Mouse (Mus musculus): ENCODE results near the gene Myo6. TPM values are rescaled to one million over a fixed set of nuclear protein-coding genes. Genes with fewer than 3 reads are reported as not detected.

Myo6 gene
- polyA plus RNA-seq, 1 experiment from 2014 or later: 8.8 TPM

GRCm38 (mm10) chr9:80188324-80188893 lies 23.6 kb downstream of the Myo6 start:
- H3K36me3 ChIP-seq: no peaks in the 10 kb centered on the region
- H3K9me3 ChIP-seq: no peaks in the 10 kb centered on the region
- WGBS: 48% methylated on average over 5 of the region's 5 CpGs
- H3K27me3 ChIP-seq (ENCODE audit: insufficient read depth, poor library complexity, severe bottlenecking): no peaks in the 10 kb centered on the region
- no peak overlapping the region for H3K27ac ChIP-seq
- no peak overlapping the region for H3K4me3 ChIP-seq
- DNase-seq (ENCODE audit: low spot score): no peak
- H3K4me1 ChIP-seq (replicated peaks): peaks cover 17% of the 10 kb centered on the region; the same call in 1 of the 2 replicates

- DNase-seq (ENCODE audit: low spot score): no peak
- H3K4me3 ChIP-seq: no peak overlapping the region
- 0 out of 2 replicates have a peak overlapping the region, but pooled peaks have one; percentile 16 for H3K27ac ChIP-seq
- 80% methylated on average over 6 of the region's 6 CpGs for WGBS
- no peaks in the 10 kb centered on the region for H3K27me3 ChIP-seq (ENCODE audit: insufficient read depth, poor library complexity, severe bottlenecking)
- no peaks in the 10 kb centered on the region for H3K36me3 ChIP-seq
- no peaks in the 10 kb centered on the region for H3K9me3 ChIP-seq
- peaks cover 14% of the 10 kb centered on the region for H3K4me1 ChIP-seq (replicated peaks)
These were observed 26.4 kb downstream of the Myo6 start for GRCm38 (mm10) chr9:80191240-80191639.

GRCm38 (mm10) chr9:80192324-80192723 lies 27.5 kb downstream of the Myo6 start:
- WGBS: 87% methylated on average over 10 of the region's 10 CpGs
- no peaks in the 10 kb centered on the region for H3K9me3 ChIP-seq
- no peak overlapping the region for H3K4me3 ChIP-seq
- H3K27ac ChIP-seq: no peak overlapping the region
- DNase-seq (ENCODE audit: low spot score): no peak
- peaks cover 19% of the 10 kb centered on the region for H3K4me1 ChIP-seq (replicated peaks)
- no peaks in the 10 kb centered on the region for H3K36me3 ChIP-seq
- H3K27me3 ChIP-seq (ENCODE audit: insufficient read depth, poor library complexity, severe bottlenecking): no peaks in the 10 kb centered on the region

- no peak for DNase-seq (ENCODE audit: low spot score)
- Histone ChIP-seq H3K4me3 (no peak overlapping the region), H3K4me1 (replicated peaks) (peaks cover 19% of the 10 kb centered on the region), H3K9me3 (no peaks in the 10 kb centered on the region), H3K27ac (no peak overlapping the region), H3K27me3 (ENCODE audit: insufficient read depth, poor library complexity, severe bottlenecking) (no peaks in the 10 kb centered on the region), H3K36me3 (no peaks in the 10 kb centered on the region)
- 74% methylated on average over 6 of the region's 6 CpGs for WGBS
These were observed 29.6 kb downstream of the Myo6 start for GRCm38 (mm10) chr9:80194446-80194845.

GRCm38 (mm10) chr9:80196161-80196560 lies 31.3 kb downstream of the Myo6 start:
- DNase-seq (ENCODE audit: low spot score): no peak
- Histone ChIP-seq H3K27me3 (ENCODE audit: insufficient read depth, poor library complexity, severe bottlenecking) (no peaks in the 10 kb centered on the region), H3K9me3 (no peaks in the 10 kb centered on the region), H3K36me3 (no peaks in the 10 kb centered on the region), H3K27ac (no peak overlapping the region), H3K4me3 (no peak overlapping the region), H3K4me1 (replicated peaks) (peaks cover 19% of the 10 kb centered on the region)
- WGBS: 64% methylated on average over 3 of the region's 3 CpGs

- 46% methylated on average over 6 of the region's 6 CpGs for WGBS
- peak overlapping the region; percentile 57 for H3K27ac ChIP-seq
- no peaks in the 10 kb centered on the region for H3K36me3 ChIP-seq
- H3K9me3 ChIP-seq: no peaks in the 10 kb centered on the region
- DNase-seq (ENCODE audit: low spot score): no peak
- peaks cover 20% of the 10 kb centered on the region for H3K4me1 ChIP-seq (replicated peaks)
- no peaks in the 10 kb centered on the region for H3K27me3 ChIP-seq (ENCODE audit: insufficient read depth, poor library complexity, severe bottlenecking)
- H3K4me3 ChIP-seq: no peak overlapping the region
These were observed 32.4 kb downstream of the Myo6 start for GRCm38 (mm10) chr9:80197233-80197632.

- H3K9me3 ChIP-seq: no peaks in the 10 kb centered on the region
- H3K36me3 ChIP-seq: no peaks in the 10 kb centered on the region
- no peak overlapping the region for H3K4me3 ChIP-seq
- WGBS: 85% methylated on average over 6 of the region's 6 CpGs
- no peaks in the 10 kb centered on the region for H3K27me3 ChIP-seq (ENCODE audit: insufficient read depth, poor library complexity, severe bottlenecking)
- peaks cover 25% of the 10 kb centered on the region for H3K4me1 ChIP-seq (replicated peaks)
- DNase-seq (ENCODE audit: low spot score): no peak
- no peak overlapping the region; the same call in 1 of the 2 replicates for H3K27ac ChIP-seq
These were observed 36.0 kb downstream of the Myo6 start for GRCm38 (mm10) chr9:80200855-80201254.

GRCm38 (mm10) chr9:80202374-80203060 lies 37.7 kb downstream of the Myo6 start:
- Histone ChIP-seq H3K27me3 (ENCODE audit: insufficient read depth, poor library complexity, severe bottlenecking) (no peaks in the 10 kb centered on the region), H3K9me3 (no peaks in the 10 kb centered on the region), H3K4me1 (replicated peaks) (peaks cover 9% of the 10 kb centered on the region), H3K36me3 (no peaks in the 10 kb centered on the region), H3K4me3 (no peak overlapping the region), H3K27ac (peak overlapping the region; percentile 23; the same call in 1 of the 2 replicates)
- 78% methylated on average over 14 of the region's 14 CpGs for WGBS
- DNase-seq (ENCODE audit: low spot score): no peak

- WGBS: 93% methylated on average over 2 of the region's 2 CpGs
- Histone ChIP-seq H3K27ac (no peak overlapping the region), H3K9me3 (no peaks in the 10 kb centered on the region), H3K36me3 (no peaks in the 10 kb centered on the region), H3K4me3 (no peak overlapping the region), H3K4me1 (replicated peaks) (peaks cover 9% of the 10 kb centered on the region), H3K27me3 (ENCODE audit: insufficient read depth, poor library complexity, severe bottlenecking) (no peaks in the 10 kb centered on the region)
- DNase-seq (ENCODE audit: low spot score): no peak
These were observed 43.9 kb downstream of the Myo6 start for GRCm38 (mm10) chr9:80208681-80209080.

GRCm38 (mm10) chr9:80209459-80209858 lies 44.6 kb downstream of the Myo6 start:
- no peak for DNase-seq (ENCODE audit: low spot score)
- Histone ChIP-seq H3K27me3 (ENCODE audit: insufficient read depth, poor library complexity, severe bottlenecking) (no peaks in the 10 kb centered on the region), H3K27ac (peak overlapping the region; percentile 24; the same call in 1 of the 2 replicates), H3K36me3 (no peaks in the 10 kb centered on the region), H3K4me1 (replicated peaks) (peaks cover 9% of the 10 kb centered on the region), H3K4me3 (no peak overlapping the region), H3K9me3 (no peaks in the 10 kb centered on the region)
- 59% methylated on average over 10 of the region's 10 CpGs for WGBS

GRCm38 (mm10) chr9:80210096-80210495 lies 45.3 kb downstream of the Myo6 start:
- 74% methylated on average over 12 of the region's 12 CpGs for WGBS
- H3K36me3 ChIP-seq: no peaks in the 10 kb centered on the region
- H3K4me1 ChIP-seq (replicated peaks): peaks cover 9% of the 10 kb centered on the region
- H3K27me3 ChIP-seq (ENCODE audit: insufficient read depth, poor library complexity, severe bottlenecking): no peaks in the 10 kb centered on the region
- no peak for DNase-seq (ENCODE audit: low spot score)
- H3K27ac ChIP-seq: no peak overlapping the region
- H3K9me3 ChIP-seq: no peaks in the 10 kb centered on the region
- H3K4me3 ChIP-seq: no peak overlapping the region

- no peak for DNase-seq (ENCODE audit: low spot score)
- Histone ChIP-seq H3K4me3 (no peak overlapping the region), H3K36me3 (no peaks in the 10 kb centered on the region), H3K27me3 (ENCODE audit: insufficient read depth, poor library complexity, severe bottlenecking) (no peaks in the 10 kb centered on the region), H3K4me1 (replicated peaks) (peaks cover 9% of the 10 kb centered on the region), H3K27ac (no peak overlapping the region), H3K9me3 (no peaks in the 10 kb centered on the region)
- WGBS: 83% methylated on average over 2 of the region's 2 CpGs
These were observed 48.6 kb downstream of the Myo6 start for GRCm38 (mm10) chr9:80213428-80213827.

- Histone ChIP-seq H3K27me3 (ENCODE audit: insufficient read depth, poor library complexity, severe bottlenecking) (no peaks in the 10 kb centered on the region), H3K4me3 (no peak overlapping the region), H3K4me1 (replicated peaks) (no peaks in the 10 kb centered on the region), H3K27ac (no peak overlapping the region), H3K36me3 (no peaks in the 10 kb centered on the region), H3K9me3 (no peaks in the 10 kb centered on the region)
- DNase-seq (ENCODE audit: low spot score): no peak
- 88% methylated on average over 5 of the region's 5 CpGs for WGBS
These were observed 50.7 kb downstream of the Myo6 start for GRCm38 (mm10) chr9:80215502-80215901.

All from hindbrain, embryonic 10.5 days (tissue).